Mouse (Mus musculus): ENCODE measurements around the gene Slc25a29.

Slc25a29 gene

GRCm38 (mm10) chr12:108794979-108795537, 40.6 kb downstream of the Slc25a29 start:
- no peak for DNase-seq (ENCODE audit: low spot score in 2 of 2)

GRCm38 (mm10) chr12:108794078-108794711, 41.5 kb downstream of the Slc25a29 start:
- peak; percentile 68 to 81 for DNase-seq (ENCODE audit: low spot score in 2 of 2)

- peak in 1 of 2 experiments; percentile 17 for DNase-seq (ENCODE audit: low spot score in 2 of 2)
These were observed 42.2 kb downstream of the Slc25a29 start for GRCm38 (mm10) chr12:108793453-108793941.

GRCm38 (mm10) chr12:108792546-108793452, 42.9 kb downstream of the Slc25a29 start, which contains the start of gene Yy1:
Gene Yy1, plus strand, starts transcription at chr12:108792973.
- peak; percentile 97 to 98 for DNase-seq (ENCODE audit: low spot score in 2 of 2)

GRCm38 (mm10) chr12:108792152-108792545, 43.5 kb downstream of the Slc25a29 start:
- peak; percentile 49 to 74 for DNase-seq (ENCODE audit: low spot score in 2 of 2)

GRCm38 (mm10) chr12:108787329-108787728, 48.4 kb downstream of the Slc25a29 start:
- no peak for DNase-seq (ENCODE audit: low spot score in 2 of 2)

GRCm38 (mm10) chr12:108785161-108785560, 50.5 kb downstream of the Slc25a29 start:
- DNase-seq (ENCODE audit: low spot score in 2 of 2), result no peak

GRCm38 (mm10) chr12:108780108-108780877, 55.4 kb downstream of the Slc25a29 start:
- no peak for DNase-seq (ENCODE audit: low spot score in 2 of 2)

All from urinary bladder, postnatal 36 days (tissue).